Mouse (Mus musculus): Measurements from ENCODE around the gene Asap2.

Gene Asap2

GRCm38 (mm10) chr12:21315923-21316868 is 325.9 kb downstream of the Asap2 start, which contains the start of gene Iah1:
Iah1 (plus strand) TSS chr12:21316389.
- DNase-seq (ENCODE audit: low read depth): peak; percentile 74

DNA sequence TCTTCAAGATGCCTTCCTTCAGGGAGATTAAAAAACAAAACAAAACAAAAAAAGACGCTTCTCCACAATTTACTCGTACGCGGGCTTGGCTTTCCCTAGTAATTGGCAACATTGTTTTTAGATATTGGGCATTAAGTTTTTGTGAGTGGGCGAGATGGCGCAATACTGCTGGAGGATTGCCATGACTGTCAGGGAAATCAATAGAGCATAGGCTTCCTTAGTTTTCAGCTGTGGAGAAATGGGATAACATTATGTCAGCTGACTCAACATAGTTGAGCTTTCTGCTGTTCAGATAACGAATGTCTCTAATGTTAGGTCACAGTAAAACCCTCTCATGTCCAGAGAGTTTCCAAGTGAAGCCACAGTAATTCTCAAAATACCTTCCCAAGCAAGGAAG is 326.6 kb downstream of the Asap2 start:
- peak; percentile 36 for DNase-seq (ENCODE audit: low read depth)

DNA sequence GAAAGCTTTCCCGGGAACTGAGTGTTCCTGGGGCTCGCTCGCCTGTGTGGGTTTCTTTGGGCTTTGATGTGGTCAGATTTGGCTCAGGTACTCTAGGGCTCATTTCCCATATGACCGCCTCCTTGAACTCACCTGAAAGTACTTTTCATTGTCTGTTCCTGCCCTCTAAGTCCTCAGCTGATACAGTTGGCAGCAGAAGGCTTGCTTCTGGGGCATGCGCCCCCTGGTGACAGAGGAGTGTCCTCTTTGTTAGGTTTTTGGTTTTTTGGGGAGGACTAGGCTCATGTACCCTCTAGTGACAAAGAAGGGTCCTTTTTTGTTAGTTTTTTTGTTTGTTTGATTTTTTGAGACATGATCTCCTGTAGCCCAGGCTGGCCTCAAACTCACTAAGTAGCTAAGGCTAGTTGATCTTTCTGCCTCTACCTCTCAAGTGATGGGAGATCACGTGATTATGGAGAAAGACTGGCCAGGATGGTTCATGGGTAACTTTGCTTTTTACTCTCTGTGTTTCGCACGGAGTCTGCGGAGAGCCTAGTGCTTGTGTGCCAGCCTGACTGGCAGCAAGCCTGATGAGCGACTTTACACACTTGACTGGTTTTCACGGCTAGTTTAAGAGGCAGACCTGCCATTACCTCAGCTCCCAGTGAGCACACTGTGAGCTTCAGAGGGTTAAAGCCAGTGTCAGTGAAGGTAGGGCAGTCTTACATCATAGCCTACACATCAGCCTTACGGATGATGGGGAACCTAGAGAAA is 328.1 kb downstream of the Asap2 start:
- DNase-seq (ENCODE audit: low read depth): peak; percentile 79

Data from 416B (cell line).